Mouse (Mus musculus) bone marrow macrophage, adult 2 months (primary cell): ENCODE measurements around the gene Mn1. TPM values are rescaled to one million over a fixed set of nuclear protein-coding genes. Genes with fewer than 3 reads are reported as not detected.

Source experiments
- H3K27ac ChIP-seq: 2 replicates; pipeline ENCODE4 v1.5.1; 2012; ENCODE audit warnings: low read depth, low read length; ENCODE audit not compliant: insufficient read depth
- H3K4me1 ChIP-seq: 2 replicates; pipeline ENCODE4 v1.6.1; 2012; ENCODE audit warnings: low read length; ENCODE audit not compliant: control insufficient read depth, insufficient read depth
- H3K4me3 ChIP-seq: 2 replicates; pipeline ENCODE4 v1.5.1; 2012; ENCODE audit warnings: mild to moderate bottlenecking, low read length, moderate library complexity; ENCODE audit not compliant: insufficient read depth
- CTCF ChIP-seq: IDR thresholded peaks from 2 replicates; pipeline ENCODE4 v1.5.1; 2012; ENCODE audit warnings: low read depth, mild to moderate bottlenecking, low read length, moderate library complexity
- POLR2A ChIP-seq: IDR thresholded peaks from 2 replicates; pipeline ENCODE4 v1.6.1; 2012; ENCODE audit warnings: mild to moderate bottlenecking, low read depth, low read length, borderline replicate concordance
- polyA plus RNA-seq: library from polyadenylated mRNA; stranded (reverse); fragments of >200 nt; gene quantifications from 2 replicates; pipeline ENCODE4 v1.2.4, GENCODE M21; 2012; ENCODE audit not compliant: missing spikeins, insufficient read depth, insufficient read length

Mn1 gene
- polyA plus RNA-seq, 1 experiment, result 0.08 TPM

DNA sequence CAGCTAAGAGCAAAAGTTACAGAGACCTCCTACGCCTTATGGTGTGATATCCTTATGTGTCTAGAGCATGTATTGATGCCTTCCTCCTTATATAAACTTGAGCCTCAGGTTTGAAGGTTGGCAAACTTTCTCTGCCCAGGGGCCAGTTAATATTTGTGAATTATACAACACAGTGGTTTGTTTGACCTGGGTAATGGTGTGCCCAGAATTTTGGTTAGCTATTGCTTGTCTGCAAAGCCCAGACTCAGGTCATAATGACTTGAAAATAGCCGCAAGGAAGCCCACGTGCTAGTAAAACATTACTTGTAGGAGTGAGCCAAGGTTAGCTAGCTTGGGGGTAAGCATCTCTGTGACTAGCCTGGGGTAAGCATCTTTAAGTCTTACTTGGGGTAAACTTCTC, 26.5 kb downstream of the Mn1 start:
- H3K27ac ChIP-seq, result no peak overlapping the region
- H3K4me1 ChIP-seq, result peaks cover 16% of the 10 kb centered on the region
- H3K4me3 ChIP-seq, result no peak overlapping the region
- TF ChIP-seq POLR2A (no peak), CTCF (no peak)

DNA sequence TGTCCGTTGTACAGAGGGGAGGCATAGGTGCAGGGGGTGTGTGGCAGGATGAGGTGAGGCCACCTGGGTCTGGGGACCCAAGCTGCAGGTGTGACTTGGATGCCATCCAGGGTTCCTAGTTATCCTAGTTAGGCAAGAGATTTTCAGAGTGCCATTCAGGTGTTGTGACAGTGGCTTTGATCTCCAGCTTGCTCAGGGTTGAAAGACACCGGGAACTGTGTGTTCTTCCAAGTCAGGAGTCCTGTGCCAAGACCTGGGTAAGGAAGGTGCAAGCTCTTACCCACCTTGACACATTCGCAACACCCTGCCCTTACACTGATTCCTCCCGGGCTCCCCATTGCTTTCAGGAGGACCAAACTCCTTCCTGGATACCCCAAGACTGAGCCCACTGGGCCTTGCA, 27.2 kb downstream of the Mn1 start:
- peaks cover 22% of the 10 kb centered on the region for H3K4me1 ChIP-seq
- H3K4me3 ChIP-seq, result no peak overlapping the region
- no peak overlapping the region for H3K27ac ChIP-seq
- TF ChIP-seq CTCF, result no peak
- TF ChIP-seq POLR2A, result no peak

DNA sequence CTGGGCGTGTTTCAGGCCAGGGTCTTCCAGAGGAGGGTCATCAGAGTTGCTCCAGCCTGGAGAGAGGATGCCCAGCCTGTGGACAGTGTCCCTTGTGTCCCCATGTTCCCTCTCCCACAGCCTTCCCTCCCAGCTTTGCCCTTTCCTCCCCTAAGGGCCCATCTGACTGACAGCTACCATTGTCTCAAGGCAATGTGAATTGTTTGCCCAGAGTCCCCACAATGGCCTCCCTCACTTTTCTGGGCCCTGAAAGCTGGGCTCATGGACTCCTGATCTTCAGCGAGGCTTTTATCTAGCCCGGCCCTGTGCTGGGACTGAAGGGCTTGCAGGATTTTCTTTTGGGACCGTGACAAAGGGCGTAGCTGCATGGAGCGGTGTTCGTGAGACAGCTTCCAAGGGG, 29.5 kb downstream of the Mn1 start:
- H3K27ac ChIP-seq, result no peak overlapping the region
- H3K4me1 ChIP-seq, result peaks cover 18% of the 10 kb centered on the region
- no peak for TF ChIP-seq CTCF
- no peak for TF ChIP-seq POLR2A
- no peak overlapping the region for H3K4me3 ChIP-seq

DNA sequence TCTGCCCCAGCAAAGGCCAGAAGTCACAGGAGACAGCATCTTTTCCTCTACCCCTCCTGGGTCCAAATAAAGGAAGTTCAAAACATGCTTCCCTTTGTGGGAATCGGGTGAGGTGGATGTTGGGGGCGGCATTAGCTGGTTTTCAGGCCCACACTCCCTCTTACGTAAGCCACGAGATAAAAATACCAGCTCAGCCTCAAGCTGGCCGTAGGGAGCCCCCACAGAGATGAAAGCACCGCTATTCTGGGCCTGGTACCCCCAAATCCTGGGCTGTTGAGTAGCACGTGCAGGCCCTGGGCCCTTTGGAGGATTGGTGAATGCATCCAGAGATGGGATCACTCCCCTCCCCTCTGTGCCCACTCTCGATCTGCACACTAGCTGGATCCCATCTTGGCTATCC, 32.5 kb downstream of the Mn1 start:
- Histone ChIP-seq H3K27ac (peak overlapping the region; percentile 55), H3K4me3 (no peak overlapping the region), H3K4me1 (peaks cover 18% of the 10 kb centered on the region)
- no peak for TF ChIP-seq CTCF
- TF ChIP-seq POLR2A, result no peak

DNA sequence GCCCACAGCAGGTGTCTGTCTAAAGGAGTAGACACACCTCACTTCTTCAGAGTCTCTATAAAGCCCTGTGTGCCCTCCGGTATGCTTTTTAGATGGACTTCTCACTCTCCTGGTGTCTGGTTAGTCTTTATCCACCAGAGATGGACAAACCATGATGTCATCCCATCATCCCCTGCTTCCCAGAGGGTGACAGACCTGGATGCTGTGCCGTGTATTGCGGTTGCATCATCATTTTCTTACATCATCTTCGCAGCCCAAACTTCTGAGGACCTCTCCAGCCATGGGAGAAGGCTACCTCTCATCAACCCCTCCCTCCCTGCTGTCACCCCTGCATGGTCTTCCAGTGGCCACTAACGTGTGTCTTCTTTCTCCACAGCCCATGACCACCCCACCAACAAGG, 37.1 kb downstream of the Mn1 start:
- no peak for TF ChIP-seq CTCF
- TF ChIP-seq POLR2A, result no peak
- Histone ChIP-seq H3K4me3 (no peak overlapping the region), H3K27ac (no peak overlapping the region), H3K4me1 (peaks cover 12% of the 10 kb centered on the region)

DNA sequence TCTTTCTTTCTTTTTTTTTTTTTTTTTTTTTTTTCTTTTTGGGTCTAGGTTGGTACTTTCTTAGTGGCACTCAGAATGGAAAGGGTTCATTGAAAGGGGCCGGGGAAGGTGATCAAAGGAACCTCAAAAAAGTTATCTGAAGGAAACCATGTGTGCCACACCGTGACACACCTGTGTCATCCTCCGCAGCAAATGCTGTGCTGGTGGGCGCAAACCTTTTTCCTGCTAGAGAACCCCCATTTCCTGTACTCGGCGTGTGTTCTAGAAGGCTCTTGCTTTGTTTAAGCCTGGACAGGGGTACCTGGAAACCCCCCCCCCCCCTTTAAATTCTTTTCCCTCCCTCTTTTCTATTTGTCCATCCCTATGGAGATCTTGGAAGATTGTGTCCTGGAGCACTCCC, 37.7 kb downstream of the Mn1 start:
- no peak overlapping the region for H3K27ac ChIP-seq
- H3K4me3 ChIP-seq, result no peak overlapping the region
- TF ChIP-seq POLR2A (no peak), CTCF (no peak)
- peaks cover 6% of the 10 kb centered on the region for H3K4me1 ChIP-seq

DNA sequence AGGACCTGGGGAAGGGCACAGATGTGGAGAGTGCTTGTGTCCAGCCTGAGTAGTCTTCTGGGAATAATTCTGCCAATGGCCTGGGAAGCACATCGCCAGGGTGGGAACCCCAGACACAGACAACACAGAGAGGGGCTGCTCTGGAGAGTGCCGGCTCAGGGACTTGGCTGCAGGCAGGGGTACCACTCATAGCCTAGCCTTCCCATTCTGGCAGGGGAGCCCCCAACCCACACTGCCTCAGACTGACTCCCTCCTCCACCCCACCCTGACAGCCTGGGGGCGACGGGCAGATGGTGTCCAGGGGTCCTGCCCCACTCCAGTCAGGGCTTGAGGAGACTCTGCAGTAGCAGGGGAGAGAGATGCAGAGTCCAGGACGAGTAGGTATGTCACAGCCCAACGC, 41.5 kb downstream of the Mn1 start:
- H3K27ac ChIP-seq, result no peak overlapping the region

DNA sequence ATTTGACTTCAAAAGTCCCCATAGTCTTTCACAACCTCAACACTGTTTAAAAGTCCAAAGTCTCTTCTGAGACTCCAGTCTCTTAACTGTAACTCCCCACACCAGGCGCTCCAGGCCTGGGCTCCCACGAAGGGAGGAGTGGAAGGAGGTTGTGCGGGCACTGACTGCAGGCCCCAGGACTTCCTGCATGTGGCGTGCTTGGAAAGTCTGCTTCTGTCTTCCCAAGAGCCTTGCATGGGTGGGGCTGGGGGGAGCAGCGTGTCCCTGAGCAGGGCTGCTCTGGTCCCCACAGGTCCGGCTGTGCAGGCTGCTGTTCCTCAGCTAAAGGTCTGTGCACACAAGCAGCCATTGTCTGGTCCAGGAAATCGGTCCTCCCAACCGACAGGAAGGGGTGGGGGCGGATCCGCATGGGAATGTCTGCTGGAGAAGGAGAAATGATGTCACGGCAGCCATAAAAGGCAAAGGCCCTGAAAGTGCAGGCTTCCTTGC, 48.7 kb downstream of the Mn1 start:
- TF ChIP-seq CTCF, result no peak
- TF ChIP-seq POLR2A, result no peak
- Histone ChIP-seq H3K4me1 (no peaks in the 10 kb centered on the region), H3K27ac (no peak overlapping the region), H3K4me3 (no peak overlapping the region)

More for the DNA sequence above, 41.5 kb downstream of the Mn1 start:
- Histone ChIP-seq H3K4me1 (no peaks in the 10 kb centered on the region), H3K4me3 (no peak overlapping the region)
- TF ChIP-seq CTCF (no peak), POLR2A (no peak)

DNA sequence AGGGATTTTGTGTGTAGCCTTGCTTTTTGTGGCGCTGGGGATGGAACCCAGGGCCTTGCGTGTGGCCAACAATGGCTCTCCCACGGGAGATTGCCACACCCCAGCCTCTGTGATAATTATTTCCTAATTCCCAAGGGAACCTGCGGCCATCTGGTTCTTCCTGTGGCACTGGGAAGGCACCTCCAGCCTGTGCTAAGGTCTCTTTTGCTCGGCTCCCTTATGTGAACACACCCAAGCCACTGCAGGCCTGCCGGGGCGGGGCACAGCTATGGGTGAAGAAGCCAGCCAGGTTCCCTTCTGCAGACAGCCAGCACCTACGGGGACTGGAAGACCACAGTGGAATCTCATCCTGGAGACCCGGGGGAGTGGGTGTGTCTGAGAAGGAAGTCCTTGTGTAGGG, 49.3 kb downstream of the Mn1 start:
- H3K27ac ChIP-seq, result no peak overlapping the region
- TF ChIP-seq POLR2A (no peak), CTCF (no peak)
- no peaks in the 10 kb centered on the region for H3K4me1 ChIP-seq
- no peak overlapping the region for H3K4me3 ChIP-seq

DNA sequence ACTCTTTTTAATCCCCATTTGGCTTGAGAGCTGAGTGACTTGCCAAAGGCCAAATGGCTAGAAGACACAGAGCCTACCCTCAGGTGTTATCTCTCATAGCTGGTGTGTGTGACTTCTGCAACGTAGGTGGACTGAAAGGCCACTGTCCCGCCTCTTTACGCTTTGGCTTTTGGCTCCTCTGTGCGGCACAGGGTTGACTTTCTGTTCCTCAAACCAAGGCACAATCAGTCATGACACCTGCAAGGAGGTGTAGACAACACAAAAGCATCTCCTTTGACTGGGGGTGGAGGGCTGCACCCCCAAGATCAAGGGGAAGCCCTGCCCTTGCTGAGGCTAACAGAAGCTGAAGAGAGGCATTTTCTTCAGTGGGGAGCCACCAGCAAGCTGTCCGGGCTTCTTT, 50.5 kb downstream of the Mn1 start:
- Histone ChIP-seq H3K4me3 (no peak overlapping the region), H3K27ac (no peak overlapping the region)
- no peak for TF ChIP-seq POLR2A

More for the DNA sequence above, 50.5 kb downstream of the Mn1 start:
- no peaks in the 10 kb centered on the region for H3K4me1 ChIP-seq
